30 mouse cellular contexts compared by ENCODE assay signal in the genomic region with DNA sequence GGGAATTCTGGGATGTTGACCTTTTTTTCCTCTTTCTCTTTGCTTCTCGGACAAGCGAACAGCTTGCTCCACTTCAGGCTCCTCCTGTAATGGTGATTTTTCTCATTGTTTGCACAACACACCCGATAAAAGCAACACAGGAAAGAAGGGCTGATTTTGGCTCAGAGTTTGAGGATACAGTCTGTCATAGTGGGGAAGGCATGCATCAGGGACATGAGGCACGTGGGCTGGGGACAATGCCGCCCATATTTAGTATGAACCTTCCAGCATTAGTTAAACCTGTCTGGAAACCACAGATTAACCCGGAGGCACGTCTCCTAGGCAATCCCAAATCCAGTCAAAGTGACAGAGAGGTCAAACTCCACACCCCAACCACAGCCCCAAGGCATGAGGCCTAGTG. TPM values are rescaled to one million over a fixed set of nuclear protein-coding genes. Genes with fewer than 3 reads are reported as not detected.
DNase-seq lines count a peak whose midpoint lies in the region; ATAC-seq and TF ChIP-seq lines count a peak whose summit lies in the region.
"Had no signal": no experiment of that assay in that cellular context is flagged by ENCODE, and none has a peak within 500 bp of the region (broad histone marks: within the 10 kb centered on the region; RNA-seq: fewer than 3 reads in every experiment).

No protein-coding gene starts in this region.

- no peak overlapping the region for H3K4me2 ChIP-seq in midbrain, embryonic 15.5 days
- no peak overlapping the region for H3K4me2 ChIP-seq in midbrain, postnatal 0 days (ENCODE audit: low read depth, low read length, poor library complexity, severe bottlenecking)
- no peak overlapping the region for H3K4me2 ChIP-seq in stomach, postnatal 0 days (replicated peaks; ENCODE audit: low read depth)
- H3K4me2 ChIP-seq: hindbrain, embryonic 12.5 days; kidney, embryonic 15.5 days; midbrain, embryonic 11.5 days had no signal

- H3K36me3 ChIP-seq in midbrain, embryonic 15.5 days (replicated peaks): no peaks in the 10 kb centered on the region
- peaks cover 6% of the 10 kb centered on the region for H3K36me3 ChIP-seq in midbrain, postnatal 0 days (ENCODE audit: insufficient read depth, low read length)
- H3K36me3 ChIP-seq in stomach, postnatal 0 days (ENCODE audit: control insufficient read depth, insufficient read depth, low read length): no peaks in the 10 kb centered on the region
- H3K36me3 ChIP-seq: G1E; hindbrain, embryonic 12.5 days; kidney, embryonic 15.5 days had no signal

- no peak for TF ChIP-seq EP300 in stomach, postnatal 0 days (optimal IDR thresholded peaks at IDR 0.05)

- H3K27ac ChIP-seq in midbrain, embryonic 15.5 days: 0 out of 2 replicates have a peak overlapping the region, but pooled peaks have one; percentile 3
- H3K27ac ChIP-seq in midbrain, postnatal 0 days (ENCODE audit: low read depth, low read length): no peak overlapping the region
- H3K27ac ChIP-seq in stomach, postnatal 0 days (replicated peaks): 0 out of 2 replicates have a peak overlapping the region, but pooled peaks have one; percentile 45
- H3K27ac ChIP-seq: hindbrain, embryonic 12.5 days; kidney, embryonic 15.5 days; liver, embryonic 14.5 days had no signal

- H3K4me1 ChIP-seq in midbrain, embryonic 15.5 days: no peaks in the 10 kb centered on the region
- no peaks in the 10 kb centered on the region for H3K4me1 ChIP-seq in midbrain, postnatal 0 days (ENCODE audit: insufficient read depth, low read length)
- no peaks in the 10 kb centered on the region for H3K4me1 ChIP-seq in stomach, postnatal 0 days (replicated peaks; ENCODE audit: control insufficient read depth, insufficient read depth)

- no peak for DNase-seq in frontal cortex, postnatal 36 days (ENCODE audit: low spot score in 2 of 2)
- DNase-seq in layer of hippocampus, adult 9-11 months: peak; percentile 46
- no peak for DNase-seq in layer of hippocampus, postnatal 10 days (ENCODE audit: low spot score in 2 of 2)
- DNase-seq in midbrain, postnatal 0 days (ENCODE audit: low spot score): no peak
- no peak for DNase-seq in stomach, postnatal 0 days (ENCODE audit: low spot score)
- DNase-seq in cerebellum, postnatal 4 days (ENCODE audit: low spot score in 2 of 2): no peak
- DNase-seq: adrenal gland, postnatal 14 days; cerebellum, adult 11-12 months; cerebellum, adult 9-11 months; gastrocnemius, postnatal 10 days; heart, postnatal 36 days; kidney, adult 18-20 months; kidney, postnatal 25 days; liver; lung, postnatal 10 days; right cerebral cortex, adult 18-20 months; spleen, adult 18-20 months; thymus, adult 18-20 months; thymus, postnatal 36 days had no signal

- no peaks in the 10 kb centered on the region for H3K27me3 ChIP-seq in midbrain, embryonic 15.5 days (replicated peaks)
- H3K27me3 ChIP-seq in midbrain, postnatal 0 days (ENCODE audit: insufficient read depth, low read length): no peaks in the 10 kb centered on the region
- H3K27me3 ChIP-seq in stomach, postnatal 0 days (ENCODE audit: control insufficient read depth, insufficient read depth, low read length): no peaks in the 10 kb centered on the region
- H3K27me3 ChIP-seq: CH12.LX; hindbrain, embryonic 12.5 days; kidney, embryonic 15.5 days had no signal

- peak; percentile 31; the same call in 1 of the 2 replicates for ATAC-seq in frontal cortex, adult (ENCODE audit: low TSS enrichment)
- ATAC-seq in midbrain, embryonic 15.5 days (replicated peaks): no peak
- no peak for ATAC-seq in midbrain, postnatal 0 days (ENCODE audit: low FRiP score)
- ATAC-seq in stomach, postnatal 0 days (ENCODE audit: low FRiP score, low TSS enrichment): no peak
- ATAC-seq: forebrain, embryonic 16.5 days had no signal

- H3K4me3 ChIP-seq in midbrain, embryonic 15.5 days: no peak overlapping the region
- H3K4me3 ChIP-seq in midbrain, postnatal 0 days (ENCODE audit: low read depth, low read length): no peak overlapping the region
- no peak overlapping the region for H3K4me3 ChIP-seq in stomach, postnatal 0 days (ENCODE audit: low read depth, low read length)
- H3K4me3 ChIP-seq: erythroblast, embryonic 14.5 days; hindbrain, embryonic 12.5 days; kidney, embryonic 15.5 days had no signal

- 75% methylated on average over 7 of the region's 7 CpGs for WGBS in midbrain, embryonic 15.5 days
- 66% methylated on average over 7 of the region's 7 CpGs for WGBS in midbrain, postnatal 0 days
- whole genome bisulfite sequencing in stomach, postnatal 0 days: 43% methylated on average over 7 of the region's 7 CpGs

- H3K9me3 ChIP-seq in midbrain, embryonic 15.5 days: no peaks in the 10 kb centered on the region
- H3K9me3 ChIP-seq in midbrain, postnatal 0 days (ENCODE audit: low read length): no peaks in the 10 kb centered on the region
- H3K9me3 ChIP-seq in stomach, postnatal 0 days (ENCODE audit: control insufficient read depth, low read length): no peaks in the 10 kb centered on the region
- H3K9me3 ChIP-seq: G1E; hindbrain, embryonic 12.5 days; kidney, embryonic 15.5 days had no signal

- H3K9ac ChIP-seq in midbrain, embryonic 15.5 days: no peak overlapping the region
- H3K9ac ChIP-seq in midbrain, postnatal 0 days (replicated peaks; ENCODE audit: low read length, poor library complexity, severe bottlenecking): no peak overlapping the region
- H3K9ac ChIP-seq in stomach, postnatal 0 days (ENCODE audit: low read length): no peak overlapping the region
- H3K9ac ChIP-seq: hindbrain, embryonic 12.5 days; kidney, embryonic 15.5 days; liver, embryonic 14.5 days had no signal

- no peak for TF ChIP-seq CTCF in midbrain, postnatal 0 days (IDR thresholded peaks at IDR 0.05)
- TF ChIP-seq CTCF in stomach, postnatal 0 days (IDR thresholded peaks at IDR 0.05; ENCODE audit: low read depth): no peak

RNA-seq across cellular contexts. Expression of a gene that starts 30.9 kb away (rescaled TPM):
- 100 to 1,000 TPM; 446 to 471 TPM for total RNA-seq in layer of hippocampus, postnatal 10 days (2021)
- 106 and 113 TPM in 2 replicates for polyA plus RNA-seq in midbrain, embryonic 15.5 days (2015; fragmentation: Nextera tagmentation; extraction: Ambion mirVana)
- total RNA-seq in midbrain, postnatal 0 days (2014; rRNA removed): 275 and 308 TPM in 2 replicates
- 109 and 117 TPM in 2 replicates for polyA plus RNA-seq in midbrain, postnatal 0 days (2015; fragmentation: Nextera tagmentation; extraction: Ambion mirVana)
- polyA plus RNA-seq in stomach, postnatal 0 days (2015; fragmentation: Nextera tagmentation; extraction: Ambion mirVana): 3.6 and 4.1 TPM in 2 replicates
- total RNA-seq: G1E; granulocyte monocyte progenitor cell, adult 5-6 weeks had no signal
- polyA plus RNA-seq: G1E had no signal

Comparison
In these comparisons a context has a peak if more than half of its experiments do, and no peak if none do; other contexts are left out.
1. RNA of a gene that starts 30.9 kb away (polyA plus RNA-seq): 109 to 117 TPM in midbrain, postnatal 0 days and 106 to 113 TPM in midbrain, embryonic 15.5 days; 3.6 to 4.1 TPM in stomach, postnatal 0 days; every median in the first group is over 10 times any median in the second.